Mouse (Mus musculus) brain, adult 2 months (tissue): ENCODE results near the gene T2.

Experiments
- DNase-seq: peaks from one replicate; pipeline ENCODE4 v3.0.0; 2011; ENCODE audit warnings: low read depth, low spot score

T2 gene

GRCm38 (mm10) chr17:8416865-8417264, 61.1 kb downstream of the T2 start:
- DNase-seq: no peak

GRCm38 (mm10) chr17:8420739-8421138, 64.9 kb downstream of the T2 start:
- DNase-seq: peak; percentile 5

GRCm38 (mm10) chr17:8421517-8421916, 65.7 kb downstream of the T2 start:
- no peak for DNase-seq

GRCm38 (mm10) chr17:8423283-8423682, 67.5 kb downstream of the T2 start:
- peak; percentile 16 for DNase-seq

GRCm38 (mm10) chr17:8429436-8429835, 73.6 kb downstream of the T2 start:
- DNase-seq: no peak

GRCm38 (mm10) chr17:8429896-8430295, 74.1 kb downstream of the T2 start:
- DNase-seq: no peak

GRCm38 (mm10) chr17:8432179-8432800, 76.5 kb downstream of the T2 start:
- DNase-seq: no peak

- DNase-seq: no peak
Observed at GRCm38 (mm10) chr17:8433121-8433977, 77.6 kb downstream of the T2 start.

- no peak for DNase-seq
Observed at GRCm38 (mm10) chr17:8433978-8434960, 78.5 kb downstream of the T2 start, which contains the start of gene T. T (plus strand) TSS chr17:8434423.

- DNase-seq: no peak
Observed at GRCm38 (mm10) chr17:8436184-8436583, 80.4 kb downstream of the T2 start.

GRCm38 (mm10) chr17:8444062-8444461, 88.3 kb downstream of the T2 start:
- DNase-seq: no peak

GRCm38 (mm10) chr17:8447676-8448192, 91.9 kb downstream of the T2 start:
- no peak for DNase-seq

- DNase-seq: no peak
Observed at GRCm38 (mm10) chr17:8448324-8448723, 92.5 kb downstream of the T2 start.

GRCm38 (mm10) chr17:8455196-8455595, 99.4 kb downstream of the T2 start:
- no peak for DNase-seq

GRCm38 (mm10) chr17:8455601-8456000, 99.8 kb downstream of the T2 start:
- DNase-seq: no peak

GRCm38 (mm10) chr17:8456856-8457460, 101.2 kb downstream of the T2 start:
- DNase-seq: peak; percentile 33

GRCm38 (mm10) chr17:8461568-8461967, 105.8 kb downstream of the T2 start:
- peak; percentile 72 for DNase-seq

- peak; percentile 89 for DNase-seq
Observed at GRCm38 (mm10) chr17:8463482-8464128, 107.8 kb downstream of the T2 start.

- no peak for DNase-seq
Observed at GRCm38 (mm10) chr17:8467771-8468170, 112.0 kb downstream of the T2 start.

GRCm38 (mm10) chr17:8468716-8469344, 113.0 kb downstream of the T2 start:
- peak; percentile 94 for DNase-seq
